Mouse (Mus musculus) embryonic facial prominence, embryonic 14.5 days (tissue): ENCODE measurements around the gene Pop5. TPM values are rescaled to one million over a fixed set of nuclear protein-coding genes. Genes with fewer than 3 reads are reported as not detected.
A peak's percentile ranks its signal among the peaks of the same experiment; 100 is the strongest.

Experiments used
- ATAC-seq: fragments of 200-750 bp; cut with Nextera tagmentation; 2 replicates; pipeline ENCODE4 v1.8.0; 2017; ENCODE audit warnings: low read depth, moderate number of reproducible peaks, moderate TSS enrichment
- DNase-seq: peaks from one replicate; pipeline ENCODE4 v3.0.0-alpha.2; 2015; ENCODE audit warnings: low spot score
- H3K27ac ChIP-seq: fragments of 300-500 bp; sonication (generic); replicated peaks from 2 replicates; pipeline ENCODE4 v1.5.1; 2014; ENCODE audit warnings: low read depth, mild to moderate bottlenecking, low read length, moderate library complexity
- H3K27me3 ChIP-seq: fragments of 300-500 bp; sonication (generic); replicated peaks from 2 replicates; pipeline ENCODE4 v1.6.1; 2014; ENCODE audit warnings: low read length; ENCODE audit not compliant: control insufficient read depth, insufficient read depth
- H3K36me3 ChIP-seq: fragments of 300-500 bp; sonication (generic); 2 replicates; pipeline ENCODE4 v1.6.1; 2014; ENCODE audit warnings: low read length, mixed read lengths; ENCODE audit not compliant: control insufficient read depth, insufficient read depth
- H3K4me1 ChIP-seq: fragments of 300-500 bp; sonication (generic); 2 replicates; pipeline ENCODE4 v1.6.1; 2014; ENCODE audit warnings: antibody characterized with exemption, low read length; ENCODE audit not compliant: control insufficient read depth, insufficient read depth
- H3K4me2 ChIP-seq: fragments of 300-500 bp; sonication (generic); 2 replicates; pipeline ENCODE4 v1.6.1; 2014; ENCODE audit warnings: low read depth, mild to moderate bottlenecking, low read length, moderate library complexity, mixed read lengths
- H3K4me3 ChIP-seq: fragments of 300-500 bp; sonication (generic); 2 replicates; pipeline ENCODE4 v1.5.1; 2014; ENCODE audit warnings: low read depth, mild to moderate bottlenecking, low read length
- H3K9ac ChIP-seq: fragments of 300-500 bp; sonication (generic); 2 replicates; pipeline ENCODE4 v1.6.1; 2014; ENCODE audit warnings: low read depth, mild to moderate bottlenecking, low read length, moderate library complexity, mixed read lengths
- H3K9me3 ChIP-seq: fragments of 300-500 bp; sonication (generic); 2 replicates; pipeline ENCODE4 v1.6.1; 2016; ENCODE audit warnings: low read length; ENCODE audit not compliant: control insufficient read depth
- WGBS: fragments of 180-500 bp; shearing (Covaris S2); extraction: QIAGEN DNeasy Blood & Tissue Kit; methylation state at CpG from one replicate; pipeline ENCODE4 v1.1.7; 2014; 5-methylcytosine and 5-hydroxymethylcytosine counted together
- polyA plus RNA-seq: library from polyadenylated mRNA; unstranded; fragments of >200 nt; fragmentation: Nextera tagmentation; extraction: Ambion mirVana; gene quantifications from 2 replicates; pipeline ENCODE4 v1.2.1, GENCODE M21; 2014

The Pop5 gene
- polyA plus RNA-seq, 1 experiment from 2014 or later, result 95.5 TPM

GRCm38 (mm10) chr5:115237803-115238728 is 2.4 kb downstream of the Pop5 start:
- ATAC-seq (peak; percentile 87), DNase-seq (peak; percentile 95)
- Histone ChIP-seq H3K27ac (0 out of 2 replicates have a peak overlapping the region, but pooled peaks have one; percentile 18), H3K9ac (peak overlapping the region; percentile 76), H3K36me3 (peaks cover 35% of the 10 kb centered on the region), H3K4me1 (peaks cover 6% of the 10 kb centered on the region), H3K9me3 (no peaks in the 10 kb centered on the region), H3K4me2 (peak overlapping the region; percentile 89), H3K4me3 (peak overlapping the region; percentile 92), H3K27me3 (peaks cover 5% of the 10 kb centered on the region; the same call in 1 of the 2 replicates)
- under 1% methylated on average over 60 of the region's 88 CpGs for WGBS

- H3K9ac ChIP-seq, result peak overlapping the region; percentile 76
- peaks cover 6% of the 10 kb centered on the region for H3K4me1 ChIP-seq
- H3K27ac ChIP-seq, result no peak overlapping the region
- H3K9me3 ChIP-seq, result no peaks in the 10 kb centered on the region
- H3K27me3 ChIP-seq, result peaks cover 5% of the 10 kb centered on the region; the same call in 1 of the 2 replicates
- DNase-seq (no peak), ATAC-seq (no peak)
- peaks cover 42% of the 10 kb centered on the region for H3K36me3 ChIP-seq
- peak overlapping the region; percentile 89 for H3K4me2 ChIP-seq
- 5% methylated on average over 11 of the region's 11 CpGs for WGBS
- H3K4me3 ChIP-seq, result peak overlapping the region; percentile 92
Observed at GRCm38 (mm10) chr5:115238729-115239195, 3.1 kb downstream of the Pop5 start.

- 82% methylated on average over 11 of the region's 11 CpGs for WGBS
- DNase-seq, result no peak
- ATAC-seq, result no peak
- no peak overlapping the region for H3K27ac ChIP-seq
- H3K27me3 ChIP-seq, result peaks cover 1% of the 10 kb centered on the region; the same call in 1 of the 2 replicates
- H3K9me3 ChIP-seq, result no peaks in the 10 kb centered on the region
- H3K4me3 ChIP-seq, result no peak overlapping the region
- H3K36me3 ChIP-seq, result peaks cover 57% of the 10 kb centered on the region
- no peak overlapping the region for H3K4me2 ChIP-seq
- H3K4me1 ChIP-seq, result peaks cover 6% of the 10 kb centered on the region
- no peak overlapping the region for H3K9ac ChIP-seq
Observed at GRCm38 (mm10) chr5:115240191-115240590, 4.6 kb downstream of the Pop5 start.

GRCm38 (mm10) chr5:115255472-115255871 is 19.8 kb downstream of the Pop5 start:
- Histone ChIP-seq H3K4me2 (no peak overlapping the region), H3K4me1 (no peaks in the 10 kb centered on the region), H3K27me3 (no peaks in the 10 kb centered on the region), H3K9me3 (no peaks in the 10 kb centered on the region), H3K9ac (no peak overlapping the region), H3K4me3 (no peak overlapping the region), H3K27ac (no peak overlapping the region), H3K36me3 (peaks cover 70% of the 10 kb centered on the region)
- DNase-seq (no peak), ATAC-seq (no peak)
- WGBS, result 50% methylated on average over 1 of the region's 1 CpGs

GRCm38 (mm10) chr5:115256909-115257546 is 21.4 kb downstream of the Pop5 start:
- WGBS, result 88% methylated on average over 10 of the region's 10 CpGs
- Histone ChIP-seq H3K9me3 (no peaks in the 10 kb centered on the region), H3K36me3 (peaks cover 56% of the 10 kb centered on the region), H3K27ac (no peak overlapping the region), H3K27me3 (no peaks in the 10 kb centered on the region), H3K9ac (no peak overlapping the region), H3K4me1 (no peaks in the 10 kb centered on the region), H3K4me2 (no peak overlapping the region), H3K4me3 (no peak overlapping the region)
- ATAC-seq (no peak), DNase-seq (no peak)

GRCm38 (mm10) chr5:115260356-115260755 is 24.7 kb downstream of the Pop5 start:
- H3K9ac ChIP-seq, result no peak overlapping the region
- no peaks in the 10 kb centered on the region for H3K4me1 ChIP-seq
- H3K4me3 ChIP-seq, result no peak overlapping the region
- no peak overlapping the region for H3K4me2 ChIP-seq
- no peaks in the 10 kb centered on the region for H3K27me3 ChIP-seq
- 84% methylated on average over 6 of the region's 6 CpGs for WGBS
- H3K36me3 ChIP-seq, result peaks cover 64% of the 10 kb centered on the region
- DNase-seq (no peak), ATAC-seq (no peak)
- H3K27ac ChIP-seq, result no peak overlapping the region
- no peaks in the 10 kb centered on the region for H3K9me3 ChIP-seq

GRCm38 (mm10) chr5:115261141-115261540 is 25.5 kb downstream of the Pop5 start:
- H3K27me3 ChIP-seq, result no peaks in the 10 kb centered on the region
- H3K4me2 ChIP-seq, result no peak overlapping the region
- H3K9ac ChIP-seq, result no peak overlapping the region
- no peak for DNase-seq
- no peak overlapping the region for H3K4me3 ChIP-seq
- H3K9me3 ChIP-seq, result no peaks in the 10 kb centered on the region
- H3K36me3 ChIP-seq, result peaks cover 59% of the 10 kb centered on the region
- H3K27ac ChIP-seq, result no peak overlapping the region
- WGBS, result 85% methylated on average over 8 of the region's 8 CpGs
- H3K4me1 ChIP-seq, result no peaks in the 10 kb centered on the region
- no peak for ATAC-seq

- Histone ChIP-seq H3K4me2 (no peak overlapping the region), H3K4me1 (no peaks in the 10 kb centered on the region), H3K9ac (no peak overlapping the region), H3K27ac (no peak overlapping the region), H3K9me3 (no peaks in the 10 kb centered on the region), H3K27me3 (no peaks in the 10 kb centered on the region), H3K4me3 (no peak overlapping the region), H3K36me3 (peaks cover 59% of the 10 kb centered on the region)
- DNase-seq (no peak), ATAC-seq (no peak)
- WGBS, result 90% methylated on average over 1 of the region's 1 CpGs
Observed at GRCm38 (mm10) chr5:115261880-115262279, 26.2 kb downstream of the Pop5 start.
